Mouse (Mus musculus) CH12.LX (cell line): Measurements from ENCODE around the gene Fgd2. TPM values are rescaled to one million over a fixed set of nuclear protein-coding genes. Genes with fewer than 3 reads are reported as not detected.
A peak's percentile ranks its signal among the peaks of the same experiment; 100 is the strongest.

ENCODE experiments used
- DNase-seq: peaks from one replicate; pipeline ENCODE4 v3.0.0-alpha.2; 2013; ENCODE audit errors: extremely low read depth
- H3K27ac ChIP-seq: 2 replicates; pipeline ENCODE4 v1.5.1; 2012; ENCODE audit warnings: low read depth, mild to moderate bottlenecking, control low read depth, moderate library complexity; ENCODE audit not compliant: insufficient read depth
- H3K27me3 ChIP-seq: replicated peaks from 2 replicates; pipeline ENCODE3; 2012; ENCODE audit warnings: inconsistent platforms
- H3K36me3 ChIP-seq, 2 experiments: replicated peaks in 1 of 2; 2 replicates each; pipeline versions ENCODE3 to v1.6.1; 2012; ENCODE audit warnings: inconsistent platforms in 1 of 2, low read length in 1 of 2, mild to moderate bottlenecking in 1 of 2, mixed read lengths in 1 of 2, moderate library complexity in 1 of 2; ENCODE audit not compliant: control insufficient read depth in 1 of 2, insufficient read depth in 1 of 2
- H3K4me1 ChIP-seq, 2 experiments: 2 replicates each; pipeline ENCODE4 v1.6.1; 2012; ENCODE audit warnings: inconsistent platforms in 1 of 2, moderate library complexity in 1 of 2; ENCODE audit not compliant: insufficient read depth in 2 of 2, control insufficient read depth in 1 of 2
- H3K4me2 ChIP-seq: 2 replicates; pipeline ENCODE4 v1.6.1; 2012; ENCODE audit warnings: low read depth, mild to moderate bottlenecking, control low read depth; ENCODE audit not compliant: poor library complexity, insufficient read depth, severe bottlenecking
- H3K4me3 ChIP-seq, 3 experiments: fragments of 150-350 bp in 1 of 3; sonication (generic) in 1 of 3; replicated peaks in 1 of 3; 2 replicates each; pipeline versions ENCODE3 to v1.5.1; 2011 to 2012; ENCODE audit warnings: low read depth in 2 of 3, low read length in 2 of 3, mild to moderate bottlenecking in 2 of 3, moderate library complexity in 2 of 3, control low read depth in 1 of 3, improper control_type of control experiment in 1 of 3, inconsistent platforms in 1 of 3, mixed read lengths in 1 of 3; ENCODE audit not compliant: poor library complexity in 1 of 3
- H3K79me2 ChIP-seq: replicated peaks from 2 replicates; pipeline ENCODE4 v1.6.1; 2012; ENCODE audit warnings: mild to moderate bottlenecking, moderate library complexity; ENCODE audit not compliant: control insufficient read depth, poor library complexity, insufficient read depth, severe bottlenecking; ENCODE audit errors: extremely low read depth
- H3K9ac ChIP-seq: 2 replicates; pipeline ENCODE4 v1.6.1; 2012; ENCODE audit warnings: low read depth, mild to moderate bottlenecking, control low read depth, moderate library complexity; ENCODE audit not compliant: insufficient read depth
- H3K9me3 ChIP-seq: replicated peaks from 2 replicates; pipeline ENCODE3; 2012; ENCODE audit warnings: low read length, inconsistent platforms, mixed read lengths
- BHLHE40 ChIP-seq: IDR thresholded peaks from 2 replicates; pipeline ENCODE4 v1.6.1; 2011; ENCODE audit warnings: mild to moderate bottlenecking, low read depth, low read length, improper control_type of control experiment
- HCFC1 ChIP-seq: IDR thresholded peaks from 2 replicates; pipeline ENCODE4 v1.6.1; 2012; ENCODE audit warnings: low read depth, mild to moderate bottlenecking, inconsistent platforms, low read length, improper control_type of control experiment
- JUN ChIP-seq: IDR thresholded peaks from 2 replicates; pipeline ENCODE4 v1.6.1; 2011; ENCODE audit warnings: low read depth, mild to moderate bottlenecking, low read length, improper control_type of control experiment, moderate library complexity; ENCODE audit not compliant: insufficient read depth
- JUND ChIP-seq: conservative IDR thresholded peaks from 2 replicates; pipeline ENCODE4 v1.6.1; 2011; ENCODE audit warnings: low read depth, low read length, improper control_type of control experiment
- KAT2A ChIP-seq: IDR thresholded peaks from 2 replicates; pipeline ENCODE4 v1.6.1; 2012; ENCODE audit warnings: low read length, improper control_type of control experiment, inconsistent platforms; ENCODE audit not compliant: insufficient replicate concordance
- MAFK ChIP-seq: IDR thresholded peaks from 2 replicates; pipeline ENCODE4 v1.6.1; 2011; ENCODE audit warnings: low read length, improper control_type of control experiment; ENCODE audit not compliant: insufficient replicate concordance
- MXI1 ChIP-seq: IDR thresholded peaks from 2 replicates; pipeline ENCODE4 v1.6.1; 2011; ENCODE audit warnings: mild to moderate bottlenecking, low read depth, low read length, improper control_type of control experiment
- MYC ChIP-seq: IDR thresholded peaks from 2 replicates; pipeline ENCODE4 v1.6.1; 2011; ENCODE audit warnings: low read depth, mild to moderate bottlenecking, improper control_type of control experiment, low read length
- NELFE ChIP-seq: IDR thresholded peaks from 2 replicates; pipeline ENCODE4 v1.6.1; 2011; ENCODE audit warnings: low read depth, low read length, improper control_type of control experiment
- NRF1 ChIP-seq: IDR thresholded peaks from 2 replicates; pipeline ENCODE4 v1.6.1; 2014; ENCODE audit warnings: low read depth, mild to moderate bottlenecking, inconsistent platforms, low read length, improper control_type of control experiment, moderate library complexity
- PAX5 ChIP-seq: IDR thresholded peaks from 2 replicates; pipeline ENCODE4 v1.6.1; 2012; ENCODE audit warnings: low read length, inconsistent platforms, mixed read lengths
- POLR2AphosphoS2 ChIP-seq: IDR thresholded peaks from 2 replicates; pipeline ENCODE4 v1.6.1; 2011; ENCODE audit warnings: low read depth, low read length, improper control_type of control experiment
- RAD21 ChIP-seq: IDR thresholded peaks from 2 replicates; pipeline ENCODE4 v1.6.1; 2011; ENCODE audit warnings: low read depth, mild to moderate bottlenecking, low read length, improper control_type of control experiment, moderate library complexity
- SIN3A ChIP-seq: IDR thresholded peaks from 2 replicates; pipeline ENCODE4 v1.6.1; 2012; ENCODE audit warnings: low read length, improper control_type of control experiment, inconsistent platforms
- TBP ChIP-seq: conservative IDR thresholded peaks from 2 replicates; pipeline ENCODE4 v1.6.1; 2011; ENCODE audit warnings: low read depth, low read length, improper control_type of control experiment
- USF1 ChIP-seq: IDR thresholded peaks from 2 replicates; pipeline ENCODE4 v1.6.1; 2014; ENCODE audit warnings: low read depth, mild to moderate bottlenecking, inconsistent platforms, low read length, improper control_type of control experiment
- ZC3H11A ChIP-seq: IDR thresholded peaks from 2 replicates; pipeline ENCODE4 v1.6.1; 2012; ENCODE audit warnings: low read depth, mild to moderate bottlenecking, inconsistent platforms, low read length, improper control_type of control experiment
- ZKSCAN1 ChIP-seq: IDR thresholded peaks from 2 replicates; pipeline ENCODE4 v1.6.1; 2012; ENCODE audit warnings: low read depth, inconsistent platforms, low read length, improper control_type of control experiment, borderline replicate concordance
- ZNF384 ChIP-seq: IDR thresholded peaks from 2 replicates; pipeline ENCODE4 v1.6.1; 2012; ENCODE audit warnings: low read depth, low read length, improper control_type of control experiment, inconsistent platforms
- dilution Hi-C: fragments of 300-500 bp; cut with MboI; formaldehyde crosslinking; loops from 2 replicates; pipeline ENCODE4 v1.14.3; 2020; ENCODE audit warnings: low sequenced_read_pairs; ENCODE audit not compliant: extremely low pct_unique_long_range_greater_than_20kb, extremely low pct_ligation_motif_present
- in situ Hi-C: fragments of 300-500 bp; cut with MboI; formaldehyde crosslinking; loops from 3 replicates; pipeline ENCODE4 v1.14.3; 2019; ENCODE audit warnings: low sequenced_read_pairs, low pct_ligation_motif_present, low pct_unique_long_range_greater_than_20kb, mixed read lengths
- polyA plus RNA-seq: library from polyadenylated mRNA; unstranded; fragments of >175 nt; gene quantifications from 2 replicates; pipeline ENCODE4 v1.2.1, GENCODE M21; 2012; ENCODE audit warnings: low read depth; ENCODE audit not compliant: insufficient read length
- total RNA-seq, 2 experiments: library from RNA; depleted of rRNA; stranded (reverse); fragments of 300-350 nt in 1 of 2; fragments of >200 nt in 1 of 2; gene quantifications; 2 replicates each; pipeline ENCODE4 v1.2.3; 2012 to 2014

The Fgd2 gene
- total and polyA plus RNA-seq, 3 experiments = 41.7 to 54.4 (median 48.3) TPM

DNA sequence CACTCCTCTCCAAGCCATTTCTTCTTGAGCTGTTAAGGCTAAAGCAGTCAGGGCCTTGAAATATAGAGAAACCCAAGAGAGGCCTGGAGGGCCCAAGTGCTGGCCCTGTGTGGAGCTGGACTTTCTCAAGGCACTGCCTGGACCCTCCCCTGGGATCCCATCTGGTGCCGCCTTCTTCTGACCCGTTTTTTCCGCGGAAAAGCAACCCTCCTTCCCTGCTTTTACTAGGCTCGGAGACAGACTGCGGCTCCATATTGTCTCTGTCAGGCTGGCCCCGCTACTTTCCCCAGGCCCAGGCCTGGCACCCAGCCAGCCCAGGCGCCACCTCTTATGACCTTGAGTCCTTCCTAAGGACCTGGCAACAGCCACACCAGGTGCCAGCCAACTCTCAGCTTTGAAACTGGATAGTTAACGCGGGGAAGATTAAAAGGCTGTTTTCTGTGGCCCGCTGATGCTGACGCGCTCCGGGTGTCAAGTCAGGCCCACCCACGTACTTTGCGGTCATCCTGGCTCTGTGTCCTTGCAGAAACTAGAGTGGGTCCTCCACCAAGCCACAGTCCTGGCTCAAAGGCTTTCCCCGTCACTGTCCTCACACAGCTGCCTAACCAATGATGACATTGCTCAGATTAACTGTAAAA is 4.8 kb upstream of the Fgd2 start:
- H3K27me3 ChIP-seq = peaks cover 2% of the 10 kb centered on the region
- DNase-seq = no peak
- H3K4me2 ChIP-seq = no peak overlapping the region
- in situ Hi-C loops (no loop called here), dilution Hi-C loops (no loop called here)
- no peaks in the 10 kb centered on the region for H3K36me3 ChIP-seq
- H3K9ac ChIP-seq = no peak overlapping the region
- TF ChIP-seq ZNF384 = no peak
- no peak for TF ChIP-seq NELFE
- TF ChIP-seq PAX5 = no peak
- TF ChIP-seq ZKSCAN1 = no peak
- TF ChIP-seq HCFC1 = no peak
- TF ChIP-seq JUN = no peak
- no peak for TF ChIP-seq JUND
- TF ChIP-seq POLR2AphosphoS2 = no peak
- TF ChIP-seq KAT2A = no peak
- TF ChIP-seq MYC = no peak
- TF ChIP-seq NRF1 = no peak
- TF ChIP-seq MAFK = no peak
- TF ChIP-seq ZC3H11A = no peak
- no peak for TF ChIP-seq TBP
- TF ChIP-seq SIN3A = no peak
- no peak overlapping the region for H3K4me3 ChIP-seq
- peaks cover 0 to 19% of the 10 kb centered on the region in 2 experiments; a peak in 2 of 4 replicates for H3K4me1 ChIP-seq
- no peaks in the 10 kb centered on the region for H3K79me2 ChIP-seq
- no peak overlapping the region for H3K27ac ChIP-seq
- no peaks in the 10 kb centered on the region for H3K9me3 ChIP-seq

DNA sequence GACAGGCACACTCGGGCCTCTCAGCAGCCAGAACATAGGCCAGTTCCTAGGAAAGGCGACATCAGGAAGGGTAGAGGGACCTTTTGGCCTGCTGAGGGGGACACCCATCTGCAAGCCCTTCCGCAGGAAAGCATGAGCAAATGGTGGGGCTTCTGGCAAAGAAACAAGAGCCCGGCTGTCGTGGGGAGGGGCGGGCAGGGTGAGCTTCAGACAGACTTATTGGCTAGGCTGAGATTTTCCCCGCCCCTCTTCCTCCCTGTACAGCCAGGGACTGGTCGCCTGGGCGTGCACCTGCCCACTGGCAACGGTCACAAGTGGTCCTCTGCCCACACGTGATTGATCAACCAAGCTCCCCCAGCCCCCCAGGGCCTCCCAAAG is 4.2 kb upstream of the Fgd2 start:
- dilution Hi-C loops = no loop called here
- H3K27ac ChIP-seq = no peak overlapping the region

More for the DNA sequence above, 4.2 kb upstream of the Fgd2 start:
- Histone ChIP-seq H3K4me1 (peaks cover 0 to 21% of the 10 kb centered on the region in 2 experiments; a peak in 2 of 4 replicates), H3K36me3 (no peaks in the 10 kb centered on the region), H3K4me2 (no peak overlapping the region), H3K79me2 (no peaks in the 10 kb centered on the region), H3K4me3 (peak overlapping the region in 1 of 3 experiments; percentile 28), H3K27me3 (peaks cover 2% of the 10 kb centered on the region), H3K9ac (no peak overlapping the region), H3K9me3 (no peaks in the 10 kb centered on the region)
- DNase-seq = no peak
- in situ Hi-C loops = no loop called here
- TF ChIP-seq BHLHE40 (peak; percentile 78), MXI1 (0 out of 2 replicates have a peak, but pooled peaks have one; percentile 18), RAD21 (no peak), USF1 (peak; percentile 48), SIN3A (0 out of 2 replicates have a peak, but pooled peaks have one; percentile 24)
